Mouse (Mus musculus): ENCODE measurements around the gene Atg4a-ps.

DNA sequence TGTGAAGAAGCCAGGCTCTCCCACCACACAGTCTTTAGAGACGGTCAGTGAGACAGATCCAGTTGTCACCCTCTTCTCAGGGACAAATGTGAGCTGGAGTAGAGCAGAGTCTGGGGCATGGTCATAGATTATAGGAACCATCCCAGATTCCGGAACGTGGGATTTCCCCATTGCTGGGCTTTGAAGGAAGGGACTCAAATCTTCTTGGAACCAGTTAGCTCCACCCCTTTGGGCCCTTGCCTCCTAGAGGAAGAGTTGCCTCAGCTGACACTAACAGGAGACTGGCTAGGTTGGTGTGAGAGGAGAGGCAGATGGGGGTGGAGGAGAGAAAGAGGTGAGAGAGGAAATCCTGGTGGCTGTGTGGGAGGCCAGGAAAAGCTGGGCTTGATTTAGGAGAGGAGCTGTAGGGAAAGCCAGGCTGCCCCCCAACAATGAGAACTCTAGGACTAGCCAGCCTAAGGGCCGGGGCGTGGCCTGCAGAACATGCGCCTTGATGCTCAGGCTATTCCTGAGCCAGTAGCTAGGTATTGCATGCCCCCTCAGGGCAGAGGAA lies 39.7 kb downstream of the Atg4a-ps start:
- TF ChIP-seq CTCF (IDR thresholded peaks at IDR 0.05; ENCODE audit: low read depth) (no peak), EP300 (IDR thresholded peaks at IDR 0.05; ENCODE audit: low read depth) (no peak)

All from liver, postnatal 0 days (tissue).